Mouse (Mus musculus) midbrain, embryonic 16.5 days (tissue): Measurements from ENCODE around the gene Smpdl3a. TPM values are rescaled to one million over a fixed set of nuclear protein-coding genes. Genes with fewer than 3 reads are reported as not detected.
A peak's percentile ranks its signal among the peaks of the same experiment; 100 is the strongest.

ENCODE experiments used
- ATAC-seq: fragments of 200-750 bp; cut with Nextera tagmentation; 2 replicates; pipeline ENCODE4 v1.8.0; 2017; ENCODE audit warnings: moderate TSS enrichment
- H3K27ac ChIP-seq: fragments of 300-500 bp; sonication (generic); 2 replicates; pipeline ENCODE4 v1.5.1; 2014; ENCODE audit warnings: mild to moderate bottlenecking, low read length, mixed read lengths
- H3K27me3 ChIP-seq: fragments of 300-500 bp; sonication (generic); 2 replicates; pipeline ENCODE4 v1.6.1; 2014; ENCODE audit warnings: low read depth, low read length, mixed read lengths; ENCODE audit not compliant: control insufficient read depth, insufficient read depth
- H3K36me3 ChIP-seq: fragments of 300-500 bp; sonication (generic); 2 replicates; pipeline ENCODE4 v1.6.1; 2014; ENCODE audit warnings: mild to moderate bottlenecking, low read length, moderate library complexity, mixed read lengths; ENCODE audit not compliant: control insufficient read depth, insufficient read depth
- H3K4me1 ChIP-seq: fragments of 300-500 bp; sonication (generic); 2 replicates; pipeline ENCODE4 v1.6.1; 2014; ENCODE audit warnings: mild to moderate bottlenecking, low read length, mixed read lengths; ENCODE audit not compliant: control insufficient read depth, insufficient read depth
- H3K4me2 ChIP-seq: fragments of 300-500 bp; sonication (generic); 2 replicates; pipeline ENCODE4 v1.6.1; 2014; ENCODE audit warnings: mild to moderate bottlenecking, low read length, mixed read lengths
- H3K4me3 ChIP-seq: fragments of 300-500 bp; sonication (generic); 2 replicates; pipeline ENCODE4 v1.5.1; 2014; ENCODE audit warnings: low read depth, mild to moderate bottlenecking, low read length, moderate library complexity, mixed read lengths
- H3K9ac ChIP-seq: fragments of 300-500 bp; sonication (generic); 2 replicates; pipeline ENCODE4 v1.6.1; 2014; ENCODE audit warnings: low read depth, low read length, mixed read lengths
- H3K9me3 ChIP-seq: fragments of 300-500 bp; sonication (generic); replicated peaks from 2 replicates; pipeline ENCODE4 v1.6.1; 2014; ENCODE audit warnings: mild to moderate bottlenecking, low read length, mixed read lengths; ENCODE audit not compliant: control insufficient read depth, poor library complexity, severe bottlenecking
- WGBS: fragments of 180-500 bp; shearing (Covaris S2); extraction: QIAGEN DNeasy Blood & Tissue Kit; methylation state at CpG from one replicate; pipeline ENCODE4 v1.1.7; 2014; 5-methylcytosine and 5-hydroxymethylcytosine counted together
- polyA plus RNA-seq: library from polyadenylated mRNA; unstranded; fragments of >200 nt; fragmentation: Nextera tagmentation; extraction: Ambion mirVana; gene quantifications from 2 replicates; pipeline ENCODE4 v1.2.1, GENCODE M21; 2015

The Smpdl3a gene
- polyA plus RNA-seq, 1 experiment from 2014 or later, result 26.2 TPM

- no peaks in the 10 kb centered on the region for H3K4me1 ChIP-seq
- no peak overlapping the region for H3K4me2 ChIP-seq
- 92% methylated on average over 5 of the region's 5 CpGs for whole genome bisulfite sequencing
- H3K27me3 ChIP-seq, result no peaks in the 10 kb centered on the region
- no peaks in the 10 kb centered on the region for H3K9me3 ChIP-seq
- H3K27ac ChIP-seq, result no peak overlapping the region
- no peak overlapping the region for H3K4me3 ChIP-seq
- no peaks in the 10 kb centered on the region for H3K36me3 ChIP-seq
- ATAC-seq, result no peak
- H3K9ac ChIP-seq, result no peak overlapping the region
Measured at GRCm38 (mm10) chr10:57812161-57812856, 18.2 kb downstream of the Smpdl3a start.

GRCm38 (mm10) chr10:57814295-57814694 lies 20.2 kb downstream of the Smpdl3a start:
- Histone ChIP-seq H3K27ac (no peak overlapping the region), H3K36me3 (no peaks in the 10 kb centered on the region), H3K4me1 (no peaks in the 10 kb centered on the region), H3K9me3 (no peaks in the 10 kb centered on the region), H3K4me3 (no peak overlapping the region), H3K27me3 (no peaks in the 10 kb centered on the region; the same call in 1 of the 2 replicates), H3K4me2 (no peak overlapping the region), H3K9ac (no peak overlapping the region)
- WGBS, result 51% methylated on average over 2 of the region's 2 CpGs
- ATAC-seq, result no peak

GRCm38 (mm10) chr10:57815869-57816268 lies 21.7 kb downstream of the Smpdl3a start:
- H3K27ac ChIP-seq, result no peak overlapping the region
- peaks cover 4% of the 10 kb centered on the region; the same call in 1 of the 2 replicates for H3K27me3 ChIP-seq
- 67% methylated on average over 6 of the region's 6 CpGs for WGBS
- no peak for ATAC-seq
- H3K9me3 ChIP-seq, result no peaks in the 10 kb centered on the region
- no peak overlapping the region for H3K9ac ChIP-seq
- H3K4me3 ChIP-seq, result no peak overlapping the region
- H3K4me2 ChIP-seq, result no peak overlapping the region
- H3K4me1 ChIP-seq, result no peaks in the 10 kb centered on the region
- no peaks in the 10 kb centered on the region for H3K36me3 ChIP-seq

- no peak overlapping the region for H3K9ac ChIP-seq
- H3K27ac ChIP-seq, result no peak overlapping the region
- H3K27me3 ChIP-seq, result peaks cover 4% of the 10 kb centered on the region; the same call in 1 of the 2 replicates
- H3K9me3 ChIP-seq, result no peaks in the 10 kb centered on the region
- no peak overlapping the region for H3K4me3 ChIP-seq
- H3K36me3 ChIP-seq, result no peaks in the 10 kb centered on the region
- ATAC-seq, result no peak
- H3K4me2 ChIP-seq, result no peak overlapping the region
- peaks cover 4% of the 10 kb centered on the region; the same call in 1 of the 2 replicates for H3K4me1 ChIP-seq
- 94% methylated on average over 2 of the region's 2 CpGs for WGBS
Measured at GRCm38 (mm10) chr10:57819209-57819608, 25.1 kb downstream of the Smpdl3a start.

GRCm38 (mm10) chr10:57822473-57822872 lies 28.3 kb downstream of the Smpdl3a start:
- Histone ChIP-seq H3K9me3 (no peaks in the 10 kb centered on the region), H3K4me3 (no peak overlapping the region), H3K27me3 (peaks cover 4% of the 10 kb centered on the region; the same call in 1 of the 2 replicates), H3K4me2 (no peak overlapping the region), H3K9ac (no peak overlapping the region), H3K4me1 (peaks cover 4% of the 10 kb centered on the region; the same call in 1 of the 2 replicates), H3K27ac (0 out of 2 replicates have a peak overlapping the region, but pooled peaks have one; percentile 49), H3K36me3 (no peaks in the 10 kb centered on the region)
- peak; percentile 92 for ATAC-seq
- 5% methylated on average over 3 of the region's 3 CpGs for WGBS

GRCm38 (mm10) chr10:57828649-57829048 lies 34.5 kb downstream of the Smpdl3a start:
- Histone ChIP-seq H3K4me1 (no peaks in the 10 kb centered on the region), H3K27me3 (peaks cover 4% of the 10 kb centered on the region), H3K4me2 (no peak overlapping the region), H3K4me3 (no peak overlapping the region), H3K27ac (no peak overlapping the region), H3K36me3 (no peaks in the 10 kb centered on the region), H3K9me3 (no peaks in the 10 kb centered on the region), H3K9ac (no peak overlapping the region)
- peak; percentile 71; the same call in 1 of the 2 replicates for ATAC-seq
- 12% methylated on average over 5 of the region's 5 CpGs for WGBS

GRCm38 (mm10) chr10:57829621-57830020 lies 35.5 kb downstream of the Smpdl3a start:
- no peak overlapping the region for H3K27ac ChIP-seq
- H3K4me2 ChIP-seq, result no peak overlapping the region
- 45% methylated on average over 3 of the region's 3 CpGs for WGBS
- no peaks in the 10 kb centered on the region for H3K9me3 ChIP-seq
- H3K27me3 ChIP-seq, result peaks cover 4% of the 10 kb centered on the region
- no peak overlapping the region for H3K4me3 ChIP-seq
- 0 out of 2 replicates have a peak, but pooled peaks have one; percentile 58 for ATAC-seq
- H3K4me1 ChIP-seq, result no peaks in the 10 kb centered on the region
- H3K36me3 ChIP-seq, result no peaks in the 10 kb centered on the region
- no peak overlapping the region for H3K9ac ChIP-seq

GRCm38 (mm10) chr10:57835094-57835493 lies 41.0 kb downstream of the Smpdl3a start:
- peaks cover 4% of the 10 kb centered on the region for H3K27me3 ChIP-seq
- 94% methylated on average over 1 of the region's 1 CpGs for WGBS
- H3K9ac ChIP-seq, result no peak overlapping the region

GRCm38 (mm10) chr10:57835982-57836381 lies 41.8 kb downstream of the Smpdl3a start:
- peaks cover 4% of the 10 kb centered on the region for H3K27me3 ChIP-seq
- no peaks in the 10 kb centered on the region for H3K36me3 ChIP-seq
- H3K4me3 ChIP-seq, result no peak overlapping the region
- no peaks in the 10 kb centered on the region for H3K9me3 ChIP-seq
- no peak overlapping the region for H3K4me2 ChIP-seq
- H3K27ac ChIP-seq, result no peak overlapping the region
- H3K9ac ChIP-seq, result no peak overlapping the region
- H3K4me1 ChIP-seq, result no peaks in the 10 kb centered on the region
- ATAC-seq, result no peak

More at GRCm38 (mm10) chr10:57835094-57835493, 41.0 kb downstream of the Smpdl3a start:
- Histone ChIP-seq H3K36me3 (no peaks in the 10 kb centered on the region), H3K9me3 (no peaks in the 10 kb centered on the region), H3K27ac (no peak overlapping the region), H3K4me3 (no peak overlapping the region), H3K4me2 (no peak overlapping the region), H3K4me1 (no peaks in the 10 kb centered on the region)
- ATAC-seq, result no peak
